Mouse (Mus musculus): ENCODE results near the gene Sec14l4.

Gene Sec14l4

DNA sequence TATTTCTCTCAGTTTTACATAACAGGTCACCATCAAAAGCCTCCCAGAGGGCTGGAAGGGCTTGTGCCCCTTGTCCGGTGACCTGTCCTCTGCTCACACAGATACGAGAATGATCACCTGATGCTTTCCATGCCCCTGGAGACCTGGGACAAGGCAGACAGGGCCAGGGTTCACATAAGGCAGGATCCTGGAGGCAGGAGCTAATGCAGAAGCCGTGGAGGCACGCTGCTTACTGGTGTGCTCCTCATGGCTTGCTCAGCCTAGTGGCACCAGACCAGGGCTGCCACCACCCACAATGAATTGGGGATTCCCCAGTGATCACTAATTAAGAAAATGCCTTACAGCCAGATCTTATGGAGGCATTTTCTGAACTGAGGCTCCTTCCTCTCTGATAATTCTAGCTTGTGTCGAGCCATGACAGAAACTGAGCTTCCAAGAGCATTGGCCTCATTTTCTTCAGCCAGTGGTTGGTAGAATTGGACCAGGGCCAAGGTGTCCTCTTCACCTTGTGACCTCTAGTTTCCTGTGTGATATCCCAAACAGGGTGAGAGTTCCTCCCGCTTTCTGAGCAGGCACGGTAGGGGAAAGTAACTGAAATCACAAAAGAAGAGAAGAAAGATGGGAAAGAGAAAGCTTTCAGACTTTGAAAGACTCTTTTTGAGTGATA lies 47.1 kb downstream of the Sec14l4 start:
- DNase-seq (ENCODE audit: low spot score): no peak

DNA sequence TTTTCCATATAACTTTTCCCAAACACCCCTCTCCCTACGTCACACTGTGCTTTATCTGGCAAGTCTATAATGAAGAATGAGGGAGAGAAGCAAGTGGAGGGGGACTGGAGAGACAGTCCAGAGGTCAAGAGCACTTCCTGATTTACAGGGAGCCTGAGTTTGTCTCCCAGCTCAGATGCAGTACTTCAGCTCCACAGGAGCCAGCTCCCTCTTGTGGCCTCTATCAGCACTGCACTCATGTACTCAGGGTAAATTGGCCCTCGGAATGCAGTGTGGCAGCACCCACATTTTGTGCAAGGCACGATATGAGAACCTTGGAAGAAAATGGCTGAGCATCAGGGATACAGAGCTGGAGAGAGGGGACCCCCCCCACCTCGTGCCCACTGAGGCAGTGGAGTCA lies 49.0 kb downstream of the Sec14l4 start:
- DNase-seq (ENCODE audit: low spot score): peak; percentile 47

GRCm38 (mm10) chr11:4083316-4084078 lies 52.2 kb downstream of the Sec14l4 start:
- peak; percentile 51 for DNase-seq (ENCODE audit: low spot score)

- DNase-seq (ENCODE audit: low spot score): no peak
Measured at GRCm38 (mm10) chr11:4086246-4086645, 55.0 kb downstream of the Sec14l4 start.

- no peak for DNase-seq (ENCODE audit: low spot score)
Measured at GRCm38 (mm10) chr11:4087267-4087666, 56.0 kb downstream of the Sec14l4 start.

DNA sequence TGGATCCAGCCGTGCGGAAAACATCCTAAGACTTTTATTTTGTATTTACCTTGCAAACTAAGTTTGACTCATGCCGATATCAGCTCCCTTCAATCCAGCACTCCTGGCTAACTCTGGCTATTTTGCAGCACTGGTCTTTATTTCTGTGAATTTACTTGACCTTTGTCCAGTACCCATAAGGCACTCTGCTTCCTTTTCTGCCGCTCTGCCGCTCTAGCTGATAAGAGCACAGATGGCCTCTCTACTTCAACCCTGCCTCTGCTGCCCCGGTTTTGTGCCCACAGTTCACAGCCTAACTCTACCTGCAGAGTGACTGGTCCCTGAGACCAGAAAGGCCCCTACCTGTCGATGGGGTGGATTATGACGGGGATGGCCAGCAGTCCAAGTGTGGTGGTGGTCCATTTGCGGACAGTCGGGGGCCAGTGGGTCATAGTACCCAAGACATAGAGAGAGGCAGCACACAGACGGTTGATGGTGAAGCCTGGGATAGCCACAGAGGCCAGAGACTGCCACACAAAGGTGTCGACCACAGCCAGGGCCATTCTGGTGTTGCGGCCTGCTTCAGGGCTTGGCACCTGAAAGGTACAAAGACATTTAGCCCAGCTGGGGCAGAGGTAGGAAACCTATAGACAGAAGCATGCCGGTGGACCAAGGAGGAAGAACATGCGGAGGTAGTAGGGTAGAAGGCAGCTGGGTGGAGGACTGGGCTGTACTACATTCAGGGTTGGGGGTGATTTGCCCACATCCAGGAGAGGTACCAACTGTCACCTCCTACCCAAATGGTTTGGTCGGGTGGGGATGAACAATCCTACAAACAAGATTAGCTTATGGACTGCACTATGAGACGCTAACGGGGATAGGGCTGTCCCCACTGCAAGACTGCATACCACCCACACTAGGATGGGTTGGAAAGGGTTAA lies 62.5 kb downstream of the Sec14l4 start:
- no peak for DNase-seq (ENCODE audit: low spot score)

- DNase-seq (ENCODE audit: low spot score): peak; percentile 63
Measured at GRCm38 (mm10) chr11:4094378-4095170, 63.3 kb downstream of the Sec14l4 start.

DNA sequence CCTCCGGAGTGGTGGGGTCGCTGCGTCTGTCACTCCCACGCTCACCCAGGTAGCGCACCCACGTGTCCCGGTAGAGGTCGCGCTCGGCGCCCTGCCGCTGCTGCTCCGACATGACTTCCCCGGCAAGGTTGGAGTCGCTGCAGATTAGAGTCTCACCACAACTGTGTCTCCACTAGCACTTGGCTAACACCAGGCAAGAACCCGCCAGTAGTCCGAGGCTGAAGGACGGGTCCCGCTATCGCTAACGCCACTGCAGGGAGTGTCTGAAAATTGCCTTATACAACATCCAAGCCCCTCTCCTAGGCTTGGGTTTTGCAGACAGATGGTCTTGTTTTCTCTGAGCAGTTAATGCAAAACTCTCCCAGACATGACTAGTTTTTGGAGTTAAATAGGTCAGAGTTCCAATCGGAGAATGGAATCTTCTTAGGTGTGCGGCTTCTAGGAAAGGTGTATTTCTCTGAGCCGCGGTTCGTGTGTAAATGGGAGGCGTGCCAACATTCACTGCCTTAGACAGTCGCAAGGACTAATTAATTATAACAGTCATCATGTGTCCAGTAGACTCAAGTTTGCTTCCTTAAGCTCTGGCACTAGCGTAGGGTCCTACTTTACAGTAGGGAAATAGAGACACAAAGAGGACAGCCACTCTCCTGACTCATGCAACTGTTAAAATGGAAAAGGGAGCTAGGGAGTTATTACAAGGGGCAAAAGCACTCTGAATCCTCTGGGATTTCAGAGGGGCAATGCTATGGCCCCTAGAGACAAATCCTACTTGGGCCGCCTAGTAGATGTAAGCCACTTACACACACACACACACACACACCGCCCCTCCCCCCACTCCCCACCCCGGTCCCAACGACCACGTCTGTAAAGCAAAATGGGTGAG lies 64.2 kb downstream of the Sec14l4 start, which contains the start of gene Mtfp1:
Gene Mtfp1, minus strand, starts transcription at position 275 of the 883 bp plus-strand sequence.
- peak; percentile 39 for DNase-seq (ENCODE audit: low spot score)

GRCm38 (mm10) chr11:4096054-4096984 lies 65.1 kb downstream of the Sec14l4 start:
- DNase-seq (ENCODE audit: low spot score): peak; percentile 92

GRCm38 (mm10) chr11:4097091-4097621 lies 65.9 kb downstream of the Sec14l4 start:
- DNase-seq (ENCODE audit: low spot score): no peak

All from urinary bladder, postnatal 25 days (tissue).